Mouse (Mus musculus): ENCODE results near the gene Eed.

DNA sequence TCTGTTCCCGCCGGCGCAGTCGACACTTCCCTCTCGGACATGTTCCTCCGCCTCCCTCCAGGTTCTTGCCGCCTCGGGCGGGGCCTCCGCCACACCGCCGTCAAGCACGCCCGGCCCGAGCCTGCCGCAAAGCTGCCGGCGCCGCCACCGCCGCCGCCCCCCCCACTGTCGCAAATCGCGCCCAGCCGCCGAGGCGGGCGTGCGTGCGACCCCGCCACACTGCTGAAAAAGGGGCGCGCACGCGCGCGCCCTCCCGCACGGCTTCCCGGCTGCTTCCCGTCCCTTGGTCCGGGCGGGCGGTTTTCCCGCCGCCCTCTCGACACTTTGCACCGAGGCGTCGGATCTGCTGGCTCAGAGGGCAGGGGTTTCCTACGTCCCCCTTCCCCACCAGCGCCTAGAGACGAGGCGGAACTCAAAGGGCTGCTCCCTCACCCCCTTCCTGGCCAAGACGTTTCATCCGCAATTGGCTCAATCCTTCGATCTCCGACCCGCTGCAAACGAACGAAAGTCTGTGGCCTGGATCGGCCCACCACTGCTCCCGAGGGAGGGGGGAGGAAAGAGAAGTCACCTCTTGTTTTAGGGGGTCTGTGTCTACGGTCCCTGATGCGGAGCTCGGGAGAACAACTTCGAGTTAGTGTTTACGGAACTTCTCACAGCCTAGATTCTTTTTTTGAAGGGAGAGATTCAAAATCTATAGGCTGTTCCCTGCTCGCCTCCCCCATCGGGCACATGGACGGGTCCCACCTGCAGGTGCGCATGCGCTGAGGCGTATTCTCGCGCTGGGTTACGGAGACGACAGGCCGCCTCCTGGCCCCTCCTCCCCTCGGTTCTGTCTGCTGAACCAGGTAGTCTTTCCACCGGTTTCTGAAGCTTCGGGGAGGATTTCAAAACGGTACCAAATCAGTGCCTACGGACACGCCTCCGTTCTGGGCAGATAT, at the start of gene Eed:
- TF ChIP-seq CTCF (IDR thresholded peaks at IDR 0.05; ENCODE audit: low read depth) = no peak
- TF ChIP-seq EP300 (IDR thresholded peaks at IDR 0.05; ENCODE audit: low read depth) = peak; percentile 47; the same call in 1 of the 2 replicates
